26 mouse cellular contexts compared by ENCODE assay signal in the genomic region with DNA sequence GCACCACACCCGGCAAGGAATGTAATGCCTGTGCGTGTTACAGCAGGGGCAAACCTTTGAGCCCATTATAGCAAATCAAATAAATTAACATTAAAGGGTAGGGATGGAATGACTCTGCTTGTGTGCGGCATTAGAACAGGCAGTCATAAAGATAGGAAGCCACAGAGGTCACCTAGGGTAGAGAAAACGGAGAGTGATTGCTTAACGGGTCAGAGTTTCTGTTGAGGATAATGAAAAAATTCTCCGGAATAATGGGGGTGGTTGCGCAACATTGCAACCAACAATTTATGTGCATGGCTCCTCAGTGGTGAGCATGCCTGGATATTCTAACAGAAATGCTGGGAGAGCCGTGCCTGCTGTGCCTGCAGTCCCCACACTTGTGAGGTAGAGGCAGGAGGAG. TPM values are rescaled to one million over a fixed set of nuclear protein-coding genes. Genes with fewer than 3 reads are reported as not detected.
DNase-seq lines count a peak whose midpoint lies in the region; ATAC-seq and TF ChIP-seq lines count a peak whose summit lies in the region.
"Had no signal": no experiment of that assay in that cellular context is flagged by ENCODE, and none has a peak within 500 bp of the region (broad histone marks: within the 10 kb centered on the region; RNA-seq: fewer than 3 reads in every experiment).

No protein-coding gene starts in this region.

- peak overlapping the region; percentile 96 for H3K27ac ChIP-seq in small intestine, adult 2 months (ENCODE audit: insufficient read depth, low read depth, low read length)
- H3K27ac ChIP-seq in forebrain, embryonic 10.5 days = no peak overlapping the region
- H3K27ac ChIP-seq: hindbrain, embryonic 15.5 days; liver, embryonic 13.5 days; midbrain, embryonic 13.5 days; neural tube, embryonic 13.5 days had no signal

- 18% methylated on average over 8 of the region's 8 CpGs for WGBS in small intestine, adult 2 months
- 84% methylated on average over 8 of the region's 8 CpGs for WGBS in forebrain, embryonic 10.5 days

- TF ChIP-seq CTCF in small intestine, adult 2 months (IDR thresholded peaks at IDR 0.05; ENCODE audit: extremely low read depth, insufficient read length, insufficient replicate concordance, low read depth, low read length) = no peak

- H3K9me3 ChIP-seq in forebrain, embryonic 10.5 days = no peaks in the 10 kb centered on the region
- H3K9me3 ChIP-seq: hindbrain, embryonic 15.5 days; liver, embryonic 13.5 days; midbrain, embryonic 13.5 days; neural tube, embryonic 13.5 days had no signal

- TF ChIP-seq POLR2A in small intestine, adult 2 months (IDR thresholded peaks at IDR 0.05; ENCODE audit: low read depth, low read length) = no peak

- H3K36me3 ChIP-seq in small intestine, adult 2 months (ENCODE audit: control insufficient read depth, insufficient read depth, low read length) = no peaks in the 10 kb centered on the region
- no peaks in the 10 kb centered on the region for H3K36me3 ChIP-seq in forebrain, embryonic 10.5 days (replicated peaks)
- H3K36me3 ChIP-seq: hindbrain, embryonic 15.5 days; liver, embryonic 13.5 days; midbrain, embryonic 13.5 days; neural tube, embryonic 13.5 days had no signal

- peaks cover 21% of the 10 kb centered on the region for H3K4me1 ChIP-seq in small intestine, adult 2 months (ENCODE audit: control insufficient read depth, insufficient read depth, insufficient read length, low read length)
- H3K4me1 ChIP-seq in forebrain, embryonic 10.5 days = peaks cover 7% of the 10 kb centered on the region
- H3K4me1 ChIP-seq: hindbrain, embryonic 15.5 days; liver, embryonic 13.5 days; midbrain, embryonic 13.5 days; neural tube, embryonic 13.5 days had no signal

- H3K4me3 ChIP-seq in small intestine, adult 2 months (ENCODE audit: low read depth, low read length) = peak overlapping the region; percentile 38
- H3K4me3 ChIP-seq in forebrain, embryonic 10.5 days = no peak overlapping the region
- H3K4me3 ChIP-seq: hindbrain, embryonic 15.5 days; liver, embryonic 13.5 days; midbrain, embryonic 13.5 days; neural tube, embryonic 13.5 days had no signal

- no peaks in the 10 kb centered on the region for H3K27me3 ChIP-seq in small intestine, adult 2 months (ENCODE audit: control insufficient read depth, insufficient read depth, low read length)
- no peaks in the 10 kb centered on the region for H3K27me3 ChIP-seq in forebrain, embryonic 10.5 days (ENCODE audit: poor library complexity, severe bottlenecking)
- H3K27me3 ChIP-seq: hindbrain, embryonic 15.5 days; midbrain, embryonic 13.5 days; neural tube, embryonic 13.5 days had no signal

- peak; percentile 65 for DNase-seq in adrenal gland, adult 2 months
- no peak for DNase-seq in adrenal gland, postnatal 25 days
- peak; percentile 49 to 50 for DNase-seq in kidney, postnatal 36 days
- DNase-seq in kidney, postnatal 10 days = no peak
- no peak for DNase-seq in retina, postnatal 1 day
- no peak for DNase-seq in forebrain, embryonic 10.5 days (ENCODE audit: extremely low spot score, low spot score)
- DNase-seq: cerebellum, adult 18-20 months; cerebellum, postnatal 36 days; heart, adult 11 months; heart, postnatal 36 days; liver, embryonic 13.5 days; thymus, postnatal 4 days had no signal

- peak; percentile 84 for ATAC-seq in granulocyte monocyte progenitor cell, adult 5-6 weeks (replicated peaks; ENCODE audit: poor library complexity, severe bottlenecking)
- ATAC-seq: midbrain, embryonic 13.5 days had no signal

RNA-seq across cellular contexts. Expression of a gene that starts 10.5 kb away (rescaled TPM):
- 100 to 1,000 TPM; 546 to 765 TPM for total RNA-seq in adrenal gland, adult 2 months (2021)
- 797 and 881 TPM in 2 replicates for polyA plus RNA-seq in adrenal gland, adult 2 months (2012; rRNA removed)
- 577 and 589 TPM in 2 replicates for total RNA-seq in adrenal gland, postnatal 25 days (2021)
- total RNA-seq in granulocyte monocyte progenitor cell, adult 5-6 weeks (2014; fragmentation: Nextera tagmentation) = 280 and 349 TPM in 2 replicates
- total RNA-seq in granulocyte monocyte progenitor cell, adult 5-6 weeks (2017) = 286 and 355 TPM in 2 replicates
- 991 and 1,216 TPM in 2 replicates for polyA plus RNA-seq in small intestine, adult 2 months (2012; rRNA removed)
- polyA plus RNA-seq in forebrain, embryonic 10.5 days (2016; fragmentation: Nextera tagmentation; extraction: Ambion mirVana) = 468 and 481 TPM in 2 replicates

RNA-seq across cellular contexts. Expression of a gene that starts 11.5 kb away (rescaled TPM):
- total RNA-seq in adrenal gland, adult 2 months (2021) = under 1 TPM in 1 of 2 experiments, not detected in 1; 0.61 TPM
- polyA plus RNA-seq in adrenal gland, adult 2 months (2012; rRNA removed) = 0.15 TPM in 1 of 2 replicates, not detected in the other
- total RNA-seq in adrenal gland, postnatal 25 days (2021) = not detected in 2 replicates
- not detected in 2 replicates for total RNA-seq in granulocyte monocyte progenitor cell, adult 5-6 weeks (2014; fragmentation: Nextera tagmentation)
- not detected in 2 replicates for total RNA-seq in granulocyte monocyte progenitor cell, adult 5-6 weeks (2017)
- 33.6 and 39.0 TPM in 2 replicates for polyA plus RNA-seq in small intestine, adult 2 months (2012; rRNA removed)
- polyA plus RNA-seq in forebrain, embryonic 10.5 days (2016; fragmentation: Nextera tagmentation; extraction: Ambion mirVana) = not detected in 2 replicates
- total RNA-seq: adrenal gland, postnatal 36 days; CH12.LX; gastrocnemius, adult 18-20 months; heart, postnatal 36 days; MEL had no signal
- polyA plus RNA-seq: forebrain, embryonic 11.5 days; heart, embryonic 14.5 days; limb, embryonic 11.5 days; liver, embryonic 13.5 days; neural tube, embryonic 13.5 days; stomach, embryonic 14.5 days had no signal

RNA-seq across cellular contexts. Expression of a gene that starts 27.5 kb away (rescaled TPM):
- total RNA-seq in adrenal gland, adult 2 months (2021) = 1 to 10 TPM; 3.1 to 3.3 TPM
- polyA plus RNA-seq in adrenal gland, adult 2 months (2012; rRNA removed) = 4.6 and 6.6 TPM in 2 replicates
- 3.5 and 6.3 TPM in 2 replicates for total RNA-seq in adrenal gland, postnatal 25 days (2021)
- 0.21 and 2.0 TPM in 2 replicates for total RNA-seq in granulocyte monocyte progenitor cell, adult 5-6 weeks (2014; fragmentation: Nextera tagmentation)
- 0.09 TPM in 1 of 2 replicates, not detected in the other for total RNA-seq in granulocyte monocyte progenitor cell, adult 5-6 weeks (2017)
- polyA plus RNA-seq in small intestine, adult 2 months (2012; rRNA removed) = 3.4 and 9.7 TPM in 2 replicates
- polyA plus RNA-seq in forebrain, embryonic 10.5 days (2016; fragmentation: Nextera tagmentation; extraction: Ambion mirVana) = 1.5 and 2.3 TPM in 2 replicates

RNA-seq across cellular contexts. Expression of a gene that starts 59.9 kb away (rescaled TPM):
- total RNA-seq in adrenal gland, adult 2 months (2021) = under 1 TPM in 1 of 2 experiments, not detected in 1; 0.58 TPM
- polyA plus RNA-seq in adrenal gland, adult 2 months (2012; rRNA removed) = 0.47 and 0.50 TPM in 2 replicates
- 0.82 TPM in 1 of 2 replicates, not detected in the other for total RNA-seq in adrenal gland, postnatal 25 days (2021)
- 0.41 TPM in 1 of 2 replicates, not detected in the other for total RNA-seq in granulocyte monocyte progenitor cell, adult 5-6 weeks (2014; fragmentation: Nextera tagmentation)
- not detected in 2 replicates for total RNA-seq in granulocyte monocyte progenitor cell, adult 5-6 weeks (2017)
- 0.23 and 0.56 TPM in 2 replicates for polyA plus RNA-seq in small intestine, adult 2 months (2012; rRNA removed)
- polyA plus RNA-seq in forebrain, embryonic 10.5 days (2016; fragmentation: Nextera tagmentation; extraction: Ambion mirVana) = not detected in 2 replicates
- total RNA-seq: CH12.LX; heart, postnatal 36 days had no signal
- polyA plus RNA-seq: forebrain, embryonic 11.5 days; heart, embryonic 14.5 days; hindbrain, embryonic 15.5 days; limb, embryonic 11.5 days; liver, embryonic 13.5 days; lung, embryonic 16.5 days; midbrain, embryonic 13.5 days; neural tube, embryonic 13.5 days; stomach, embryonic 14.5 days had no signal

Comparison
In these comparisons a context has a peak if more than half of its experiments do, and no peak if none do; other contexts are left out.
1. DNase-seq: peak in adrenal gland, adult 2 months (single experiment) and kidney, postnatal 36 days (2 of 2); none in adrenal gland, postnatal 25 days (single experiment), kidney, postnatal 10 days (single experiment), retina, postnatal 1 day (single experiment) and forebrain, embryonic 10.5 days (single experiment).